Mouse (Mus musculus) layer of hippocampus, adult 18-20 months (tissue): ENCODE data around the gene Sh3d21. TPM values are rescaled to one million over a fixed set of nuclear protein-coding genes. Genes with fewer than 3 reads are reported as not detected.
"Not testable (repeated sequence)": the region's sequence is repeated elsewhere in the genome, so short reads cannot be mapped to it uniquely, and the experiment has no call there.

Experiments
- DNase-seq, 2 experiments: peaks; one replicate each; pipeline ENCODE4 v3.0.0; 2022; ENCODE audit warnings: low spot score in 2 of 2
- total RNA-seq, 2 experiments: library from RNA; stranded (reverse); gene quantifications; 2 replicates each; pipeline ENCODE4 v1.2.3; 2021

Gene Sh3d21
- total RNA-seq, 2 experiments from 2014 or later = 0.57 to 0.58 TPM

DNA sequence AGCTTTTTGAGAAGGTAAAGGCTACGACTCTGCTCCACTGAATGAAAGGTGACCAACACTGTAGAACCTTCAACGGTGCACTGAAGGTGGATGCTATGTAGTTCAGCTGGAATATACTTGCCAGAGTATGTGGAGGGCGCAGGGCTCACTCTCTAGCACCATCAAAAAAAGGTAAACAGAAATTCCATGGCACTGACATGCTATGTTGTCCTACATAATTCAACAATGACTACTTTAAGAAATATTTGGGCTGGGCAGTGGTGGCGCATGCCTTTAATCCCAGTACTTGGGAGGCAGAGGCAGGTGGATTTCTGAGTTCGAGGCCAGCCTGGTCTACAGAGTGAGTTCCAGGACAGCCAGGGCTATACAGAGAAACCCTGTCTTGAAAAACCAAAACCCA is 7.4 kb upstream of the Sh3d21 start:
- DNase-seq = not testable (repeated sequence)

DNA sequence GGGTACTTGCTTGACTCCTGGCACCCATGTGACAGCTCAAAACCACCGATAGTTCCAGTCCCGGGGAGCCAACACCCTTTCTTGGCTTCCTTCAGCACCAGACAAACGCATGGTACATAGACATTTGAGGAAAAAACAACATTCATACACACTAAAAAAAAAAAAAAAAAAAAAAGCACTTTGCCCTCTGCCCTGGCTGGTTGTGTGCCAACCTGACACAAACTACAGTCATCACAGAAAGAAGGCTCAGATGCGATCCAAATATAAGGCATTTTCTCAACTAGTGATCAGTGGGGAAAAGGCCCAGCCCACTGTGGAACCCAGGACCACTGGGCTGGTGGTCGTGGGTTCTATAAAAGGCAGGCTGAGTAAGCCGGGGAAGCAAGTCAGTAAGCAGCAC is 5.6 kb upstream of the Sh3d21 start:
- DNase-seq = no peak

GRCm38 (mm10) chr4:126166084-126166483 is 2.8 kb upstream of the Sh3d21 start:
- no peak for DNase-seq

DNA sequence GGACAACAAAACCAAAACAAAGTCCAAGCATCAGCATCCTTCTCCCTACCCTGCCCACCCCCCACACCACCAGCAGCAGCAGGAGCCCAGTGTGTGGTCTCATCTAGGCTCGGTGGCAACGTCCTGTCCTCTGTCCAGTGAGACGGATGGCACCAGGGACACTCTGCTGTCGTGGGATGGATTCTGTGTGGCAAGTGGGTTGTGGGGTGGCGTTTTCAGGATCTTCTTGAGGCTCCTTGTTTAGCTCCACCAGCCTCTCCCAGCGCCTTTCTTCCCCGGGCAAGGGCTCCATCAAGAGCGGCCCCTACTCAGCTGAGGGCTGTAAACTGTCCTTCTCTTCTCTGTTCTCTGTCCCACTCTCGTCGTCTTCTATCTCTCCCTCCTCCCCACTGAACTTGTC is 1.8 kb upstream of the Sh3d21 start:
- DNase-seq = not testable (repeated sequence)

- no peak for DNase-seq
Measured at GRCm38 (mm10) chr4:126163685-126164084, 394 bp upstream of the Sh3d21 start.

DNA sequence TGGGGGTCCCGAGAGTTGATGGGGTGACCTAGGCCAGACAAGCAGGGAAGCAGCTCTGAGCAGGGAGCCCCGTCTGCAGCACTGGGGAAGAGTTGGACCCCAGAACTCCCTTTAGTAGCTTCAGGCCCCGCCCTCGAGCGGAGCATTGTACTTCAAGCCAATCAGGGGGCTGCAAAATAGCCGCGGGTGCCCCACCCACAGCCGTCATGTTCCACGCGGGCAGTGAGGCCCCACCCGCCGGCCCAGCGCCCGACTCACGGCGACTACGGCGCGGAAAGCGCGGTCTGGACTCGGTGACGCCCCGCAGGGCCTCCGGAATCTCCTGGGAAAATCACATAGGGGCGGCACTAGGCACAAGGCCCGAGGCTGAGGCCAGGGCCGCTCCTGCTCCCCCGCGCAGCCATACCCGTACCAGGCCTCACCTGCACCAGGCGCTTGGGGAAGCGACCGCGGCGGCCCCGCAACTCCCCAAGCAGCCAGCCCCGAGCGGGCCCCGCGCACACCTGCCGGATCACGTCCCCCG is 686 bp downstream of the Sh3d21 start:
- peak; percentile 77 to 82 for DNase-seq

DNA sequence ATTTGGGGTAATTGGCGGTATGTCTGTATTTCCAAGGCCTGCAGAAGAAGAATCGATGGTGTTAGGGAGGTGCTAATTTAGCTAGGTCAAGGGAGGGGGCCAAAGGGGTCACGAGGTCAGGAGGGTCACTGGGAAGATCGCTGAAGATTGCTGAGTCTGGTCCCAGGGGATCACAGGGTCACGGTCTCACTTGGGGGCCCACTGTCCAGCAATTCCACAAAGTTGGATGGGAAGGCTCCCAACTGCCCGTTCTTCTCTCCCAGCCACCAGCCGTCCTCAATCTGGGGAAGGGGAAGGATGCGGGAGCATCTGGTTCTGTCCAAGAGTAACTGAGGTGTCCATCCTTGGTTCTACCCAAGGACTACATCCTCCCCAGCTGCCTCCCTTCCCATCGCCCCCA is 1.3 kb downstream of the Sh3d21 start:
- no peak for DNase-seq

- no peak for DNase-seq
Measured at GRCm38 (mm10) chr4:126161456-126161855, 1.8 kb downstream of the Sh3d21 start.

DNA sequence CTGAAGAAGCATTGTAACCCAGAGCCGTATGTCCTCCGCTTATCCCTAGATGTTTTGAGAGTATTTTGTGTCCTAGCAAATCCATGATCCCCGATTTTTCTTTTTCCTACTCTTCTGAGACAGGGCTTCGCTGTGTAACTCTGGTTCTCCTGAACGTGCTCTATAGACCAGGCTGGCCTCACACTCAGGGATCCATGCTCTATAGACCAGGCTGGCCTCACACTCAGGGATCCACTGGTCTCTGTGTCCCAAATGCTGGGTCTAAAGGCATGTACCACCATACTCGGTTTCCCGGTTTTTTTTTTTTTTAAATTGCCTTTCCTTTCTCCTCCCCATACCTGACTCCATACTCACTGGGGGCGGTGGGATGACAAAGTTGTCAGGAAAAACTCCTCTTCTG is 2.3 kb downstream of the Sh3d21 start:
- DNase-seq = no peak

DNA sequence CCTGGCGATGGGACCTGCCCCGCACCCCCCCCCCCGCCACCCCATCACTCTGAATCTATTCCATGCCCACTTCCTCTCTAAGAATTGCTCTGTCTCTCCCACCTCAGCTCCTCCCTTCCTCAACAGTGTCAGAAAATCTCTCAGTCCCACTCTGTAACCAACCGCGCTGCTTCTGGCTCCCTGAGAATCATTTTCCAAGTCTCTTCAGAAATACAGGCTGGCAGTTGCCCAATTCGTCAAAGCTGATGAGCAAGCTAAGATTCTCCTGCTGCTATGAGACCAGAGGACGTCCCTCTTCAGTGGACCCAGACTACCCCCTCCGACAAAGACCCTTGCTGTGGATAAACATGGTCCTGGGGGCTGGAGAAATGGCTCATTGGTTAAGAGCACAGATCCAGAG is 3.8 kb downstream of the Sh3d21 start:
- no peak for DNase-seq

GRCm38 (mm10) chr4:126157562-126157961 is 5.7 kb downstream of the Sh3d21 start:
- DNase-seq = no peak

GRCm38 (mm10) chr4:126156617-126157016 is 6.7 kb downstream of the Sh3d21 start:
- no peak for DNase-seq

DNA sequence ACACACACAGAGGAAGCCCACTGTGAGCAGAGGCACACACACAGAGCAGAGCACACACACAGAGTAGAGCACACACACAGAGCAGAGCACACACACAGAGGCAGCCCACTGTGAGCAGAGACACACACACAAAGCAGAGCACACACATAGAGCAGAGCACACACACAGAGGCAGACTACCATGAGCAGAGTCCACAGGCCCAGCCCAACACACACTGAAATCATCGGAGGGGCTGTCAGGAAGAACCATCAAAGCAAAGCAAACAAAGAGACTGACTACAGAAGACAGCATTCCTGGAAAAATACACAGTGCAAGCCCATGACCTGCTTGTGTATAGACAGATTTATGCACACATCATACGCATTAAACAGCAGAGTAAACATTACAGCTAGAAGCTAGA is 7.4 kb downstream of the Sh3d21 start:
- no peak for DNase-seq

- DNase-seq = no peak
Measured at GRCm38 (mm10) chr4:126155183-126155582, 8.1 kb downstream of the Sh3d21 start.

- no peak for DNase-seq
Measured at GRCm38 (mm10) chr4:126152864-126153263, 10.4 kb downstream of the Sh3d21 start.

GRCm38 (mm10) chr4:126151701-126152440 is 11.4 kb downstream of the Sh3d21 start:
- DNase-seq = no peak

- DNase-seq = no peak
Measured at GRCm38 (mm10) chr4:126150949-126151320, 12.4 kb downstream of the Sh3d21 start.

GRCm38 (mm10) chr4:126150297-126150948 is 12.9 kb downstream of the Sh3d21 start:
- no peak for DNase-seq

GRCm38 (mm10) chr4:126149798-126150197 is 13.5 kb downstream of the Sh3d21 start:
- DNase-seq = no peak

DNA sequence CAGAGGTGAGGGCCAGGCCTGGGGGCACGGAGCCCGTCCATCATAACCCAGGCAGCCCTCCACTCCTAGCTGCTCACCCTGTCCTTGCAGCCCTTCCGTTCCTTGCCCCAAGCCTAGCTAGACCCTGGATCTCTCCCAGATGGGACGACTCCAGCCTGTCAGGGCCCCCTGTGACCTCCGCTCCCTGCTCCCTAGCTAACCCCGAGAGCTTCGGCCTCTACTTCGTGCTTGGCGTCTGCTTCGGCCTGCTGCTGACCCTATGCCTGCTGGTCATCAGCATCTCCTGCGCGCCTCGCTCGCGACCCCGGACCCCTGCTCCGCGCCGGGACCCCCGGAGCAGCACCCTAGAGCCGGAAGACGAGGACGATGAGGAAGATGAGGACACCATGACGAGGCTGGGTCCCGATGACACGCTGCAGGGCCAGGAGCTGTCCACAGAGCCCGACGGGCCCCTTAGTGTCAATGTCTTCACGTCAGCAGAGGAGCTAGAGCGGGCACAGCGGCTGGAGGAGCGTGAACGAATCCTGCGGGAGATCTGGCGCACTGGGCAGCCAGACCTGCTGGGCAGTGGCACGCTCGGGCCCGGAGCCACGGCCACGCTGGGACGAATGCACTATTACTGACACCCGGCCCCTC is 14.1 kb downstream of the Sh3d21 start:
- no peak for DNase-seq

- no peak for DNase-seq
Measured at GRCm38 (mm10) chr4:126148161-126148961, 14.9 kb downstream of the Sh3d21 start.
